Comparison of ENCODE assay signal across 35 mouse cellular contexts in the genomic region with DNA sequence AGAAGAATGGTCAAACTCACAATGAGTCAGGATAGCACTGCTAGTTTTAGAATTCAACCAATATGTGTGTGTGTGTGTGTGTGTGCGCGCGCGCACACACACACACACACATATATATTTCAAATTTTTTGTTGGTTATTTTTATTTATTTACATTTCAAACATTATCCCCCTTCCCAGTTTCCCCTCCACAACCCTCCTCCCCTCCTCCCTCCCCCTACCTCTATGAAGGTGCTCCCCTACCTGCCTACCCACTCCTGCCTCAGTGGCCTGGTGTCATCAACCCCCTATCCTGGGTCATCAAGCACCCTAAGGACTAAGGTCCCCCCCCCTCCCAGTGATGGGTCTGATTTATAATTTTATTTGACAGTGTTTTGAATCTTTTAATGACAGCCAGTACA.
"Had no signal": no experiment of that assay in that cellular context is flagged by ENCODE, and none has a peak within 500 bp of the region (broad histone marks: within the 10 kb centered on the region; RNA-seq: fewer than 3 reads in every experiment).

No protein-coding gene starts in this region.

- H3K36me3 ChIP-seq: heart, embryonic 10.5 days; heart, embryonic 12.5 days; heart, embryonic 13.5 days; heart, embryonic 15.5 days; hindbrain, embryonic 10.5 days; hindbrain, embryonic 12.5 days; hindbrain, embryonic 13.5 days; hindbrain, embryonic 15.5 days; intestine, embryonic 15.5 days; kidney, embryonic 15.5 days had no signal

- H3K9me3 ChIP-seq: heart, embryonic 10.5 days; heart, embryonic 12.5 days; heart, embryonic 13.5 days; heart, embryonic 15.5 days; hindbrain, embryonic 10.5 days; hindbrain, embryonic 12.5 days; hindbrain, embryonic 13.5 days; hindbrain, embryonic 15.5 days; intestine, embryonic 15.5 days; kidney, embryonic 15.5 days had no signal

- H3K4me2 ChIP-seq: heart, embryonic 11.5 days; heart, embryonic 12.5 days; heart, embryonic 13.5 days; heart, embryonic 15.5 days; hindbrain, embryonic 12.5 days; hindbrain, embryonic 13.5 days; hindbrain, embryonic 14.5 days; hindbrain, embryonic 15.5 days; intestine, embryonic 15.5 days; kidney, embryonic 15.5 days had no signal

- H3K4me1 ChIP-seq: heart, embryonic 10.5 days; heart, embryonic 12.5 days; heart, embryonic 13.5 days; heart, embryonic 15.5 days; hindbrain, embryonic 10.5 days; hindbrain, embryonic 12.5 days; hindbrain, embryonic 13.5 days; hindbrain, embryonic 15.5 days; intestine, embryonic 15.5 days; kidney, embryonic 15.5 days had no signal

- H3K27ac ChIP-seq: heart, adult 2 months; heart, embryonic 10.5 days; heart, embryonic 13.5 days; heart, embryonic 15.5 days; hindbrain, embryonic 10.5 days; hindbrain, embryonic 12.5 days; hindbrain, embryonic 13.5 days; hindbrain, embryonic 14.5 days; hindbrain, embryonic 15.5 days; hindbrain, postnatal 0 days; intestine, embryonic 15.5 days; kidney, embryonic 15.5 days; layer of hippocampus, adult 2 months had no signal

- H3K27me3 ChIP-seq: heart, embryonic 12.5 days; heart, embryonic 13.5 days; heart, embryonic 15.5 days; hindbrain, embryonic 12.5 days; hindbrain, embryonic 13.5 days; hindbrain, embryonic 15.5 days; intestine, embryonic 15.5 days; kidney, embryonic 15.5 days had no signal

- DNase-seq: heart, adult 18-20 months; heart, adult 2 months; heart, postnatal 10 days; heart, postnatal 14 days; heart, postnatal 36 days; heart, postnatal 4 days; kidney, adult 11 months; kidney, adult 18-20 months; kidney, adult 2 months; kidney, adult 9 months; kidney, postnatal 10 days; kidney, postnatal 14 days; kidney, postnatal 25 days; kidney, postnatal 36 days; kidney, postnatal 4 days; layer of hippocampus, adult 9-11 months; layer of hippocampus, postnatal 36 days had no signal

- H3K9ac ChIP-seq: heart, embryonic 12.5 days; heart, embryonic 13.5 days; heart, embryonic 15.5 days; hindbrain, embryonic 12.5 days; hindbrain, embryonic 13.5 days; hindbrain, embryonic 14.5 days; hindbrain, embryonic 15.5 days; intestine, embryonic 15.5 days; kidney, embryonic 15.5 days had no signal

- ATAC-seq: hindbrain, embryonic 16.5 days; hindbrain, postnatal 0 days; inflammation-experienced regulatory T-cells, adult 6 months; intestine, embryonic 15.5 days; intestine, embryonic 16.5 days; intestine, postnatal 0 days had no signal

- H3K4me3 ChIP-seq: heart, adult 2 months; heart, embryonic 10.5 days; heart, embryonic 12.5 days; heart, embryonic 13.5 days; heart, embryonic 15.5 days; hindbrain, embryonic 10.5 days; hindbrain, embryonic 12.5 days; hindbrain, embryonic 13.5 days; hindbrain, embryonic 15.5 days; intestine, embryonic 15.5 days; kidney, embryonic 15.5 days; layer of hippocampus, adult 2 months had no signal
